Mouse (Mus musculus) splenic B cell, adult 2 months (primary cell): ENCODE results near the gene Smad9.

Source experiments
- DNase-seq: peaks from one replicate; pipeline ENCODE4 v3.0.0-alpha.2; 2011; ENCODE audit warnings: low read depth, low spot score
- H3K27me3 ChIP-seq: 2 replicates; pipeline ENCODE4 v1.6.1; 2012; ENCODE audit warnings: mild to moderate bottlenecking, low read length, moderate library complexity, mixed read lengths; ENCODE audit not compliant: control insufficient read depth, poor library complexity, insufficient read depth, severe bottlenecking
- H3K36me3 ChIP-seq: 2 replicates; pipeline ENCODE4 v1.6.1; 2012; ENCODE audit warnings: mild to moderate bottlenecking, low read length, moderate library complexity, mixed read lengths; ENCODE audit not compliant: control insufficient read depth, poor library complexity, insufficient read depth, severe bottlenecking

Smad9 gene

GRCm38 (mm10) chr3:54769349-54770275 is 14.2 kb downstream of the Smad9 start:
- no peak for DNase-seq
- Histone ChIP-seq H3K27me3 (no peaks in the 10 kb centered on the region), H3K36me3 (no peaks in the 10 kb centered on the region)

GRCm38 (mm10) chr3:54773613-54774012 is 18.2 kb downstream of the Smad9 start:
- no peaks in the 10 kb centered on the region for H3K36me3 ChIP-seq
- no peaks in the 10 kb centered on the region for H3K27me3 ChIP-seq
- no peak for DNase-seq

GRCm38 (mm10) chr3:54775989-54776631 is 20.7 kb downstream of the Smad9 start:
- no peaks in the 10 kb centered on the region for H3K27me3 ChIP-seq
- DNase-seq = no peak
- no peaks in the 10 kb centered on the region for H3K36me3 ChIP-seq

GRCm38 (mm10) chr3:54790601-54791000 is 35.2 kb downstream of the Smad9 start:
- no peak for DNase-seq
- H3K36me3 ChIP-seq = no peaks in the 10 kb centered on the region
- no peaks in the 10 kb centered on the region for H3K27me3 ChIP-seq

- no peaks in the 10 kb centered on the region for H3K27me3 ChIP-seq
- DNase-seq = no peak
- H3K36me3 ChIP-seq = no peaks in the 10 kb centered on the region
Measured at GRCm38 (mm10) chr3:54791822-54792677, 36.7 kb downstream of the Smad9 start.

- peak; percentile 28 for DNase-seq
- no peaks in the 10 kb centered on the region for H3K36me3 ChIP-seq
Measured at GRCm38 (mm10) chr3:54793762-54794161, 38.4 kb downstream of the Smad9 start.

GRCm38 (mm10) chr3:54795379-54795778 is 40.0 kb downstream of the Smad9 start:
- peak; percentile 24 for DNase-seq
- H3K36me3 ChIP-seq = no peaks in the 10 kb centered on the region
- H3K27me3 ChIP-seq = no peaks in the 10 kb centered on the region

More at GRCm38 (mm10) chr3:54793762-54794161, 38.4 kb downstream of the Smad9 start:
- H3K27me3 ChIP-seq = no peaks in the 10 kb centered on the region

GRCm38 (mm10) chr3:54795806-54796205 is 40.4 kb downstream of the Smad9 start:
- Histone ChIP-seq H3K27me3 (no peaks in the 10 kb centered on the region), H3K36me3 (no peaks in the 10 kb centered on the region)
- peak; percentile 15 for DNase-seq

- DNase-seq = peak; percentile 42
- Histone ChIP-seq H3K27me3 (no peaks in the 10 kb centered on the region), H3K36me3 (no peaks in the 10 kb centered on the region)
Measured at GRCm38 (mm10) chr3:54797211-54797610, 41.8 kb downstream of the Smad9 start.

- DNase-seq = no peak
- Histone ChIP-seq H3K27me3 (no peaks in the 10 kb centered on the region), H3K36me3 (peaks cover 6% of the 10 kb centered on the region; the same call in 1 of the 2 replicates)
Measured at GRCm38 (mm10) chr3:54803713-54804112, 48.3 kb downstream of the Smad9 start.

- H3K27me3 ChIP-seq = no peaks in the 10 kb centered on the region
- peaks cover 6% of the 10 kb centered on the region; the same call in 1 of the 2 replicates for H3K36me3 ChIP-seq
- DNase-seq = no peak
Measured at GRCm38 (mm10) chr3:54807061-54807661, 51.8 kb downstream of the Smad9 start.

- H3K36me3 ChIP-seq = peaks cover 6% of the 10 kb centered on the region; the same call in 1 of the 2 replicates
- H3K27me3 ChIP-seq = no peaks in the 10 kb centered on the region
Measured at GRCm38 (mm10) chr3:54807666-54808217, 52.4 kb downstream of the Smad9 start, which contains the start of gene Rfxap. Gene Rfxap (minus strand): TSS chr3:54807791.

GRCm38 (mm10) chr3:54809111-54809510 is 53.7 kb downstream of the Smad9 start:
- Histone ChIP-seq H3K36me3 (0 out of 2 replicates have a peak, but pooled peaks cover 3% of the 10 kb centered on the region), H3K27me3 (no peaks in the 10 kb centered on the region)
- peak; percentile 60 for DNase-seq

More at GRCm38 (mm10) chr3:54807666-54808217, 52.4 kb downstream of the Smad9 start, which contains the start of gene Rfxap:
- DNase-seq = peak; percentile 98

- peak; percentile 17 for DNase-seq
- Histone ChIP-seq H3K36me3 (no peaks in the 10 kb centered on the region), H3K27me3 (no peaks in the 10 kb centered on the region)
Measured at GRCm38 (mm10) chr3:54811616-54812015, 56.2 kb downstream of the Smad9 start.
